Mouse (Mus musculus) gastrocnemius, postnatal 10 days (tissue): ENCODE results near the gene Fkbp8. TPM values are rescaled to one million over a fixed set of nuclear protein-coding genes. Genes with fewer than 3 reads are reported as not detected.
A peak's percentile ranks its signal among the peaks of the same experiment; 100 is the strongest.
"Not testable (repeated sequence)": the region's sequence is repeated elsewhere in the genome, so short reads cannot be mapped to it uniquely, and the experiment has no call there.

ENCODE experiments used
- DNase-seq: peaks from one replicate; pipeline ENCODE4 v3.0.0; 2021; ENCODE audit warnings: mixed read lengths
- total RNA-seq, 2 experiments: library from RNA; stranded (reverse); gene quantifications; 2 replicates each; pipeline ENCODE4 v1.2.3; 2021

The Fkbp8 gene
- total RNA-seq, 2 experiments from 2014 or later, result 135 to 145 TPM

GRCm38 (mm10) chr8:70501820-70502529 is 25.5 kb upstream of the Fkbp8 start:
- DNase-seq, result peak; percentile 72

- DNase-seq, result no peak
Observed at GRCm38 (mm10) chr8:70502540-70502939, 25.0 kb upstream of the Fkbp8 start.

- peak; percentile 83 for DNase-seq
Observed at GRCm38 (mm10) chr8:70503062-70503750, 24.3 kb upstream of the Fkbp8 start.

GRCm38 (mm10) chr8:70504291-70504716 is 23.2 kb upstream of the Fkbp8 start:
- peak; percentile 82 for DNase-seq

- peak; percentile 84 for DNase-seq
Observed at GRCm38 (mm10) chr8:70504851-70505250, 22.7 kb upstream of the Fkbp8 start.

GRCm38 (mm10) chr8:70505698-70506327 is 21.7 kb upstream of the Fkbp8 start:
- no peak for DNase-seq

GRCm38 (mm10) chr8:70506328-70507026 is 21.0 kb upstream of the Fkbp8 start, which contains the start of gene Rex1bd:
Rex1bd (minus strand) TSS chr8:70506752.
- peak; percentile 96 for DNase-seq

- no peak for DNase-seq
Observed at GRCm38 (mm10) chr8:70507027-70507393, 20.5 kb upstream of the Fkbp8 start.

- DNase-seq, result no peak
Observed at GRCm38 (mm10) chr8:70509281-70509952, 18.1 kb upstream of the Fkbp8 start.

- peak; percentile 96 for DNase-seq
Observed at GRCm38 (mm10) chr8:70510228-70510915, 17.2 kb upstream of the Fkbp8 start, which contains the start of gene Uba52. Uba52 (minus strand) TSS chr8:70510801.

- DNase-seq, result not testable (repeated sequence)
Observed at GRCm38 (mm10) chr8:70511174-70511573, 16.4 kb upstream of the Fkbp8 start.

GRCm38 (mm10) chr8:70511770-70512169 is 15.8 kb upstream of the Fkbp8 start:
- no peak for DNase-seq

GRCm38 (mm10) chr8:70512253-70512903 is 15.1 kb upstream of the Fkbp8 start:
- no peak for DNase-seq

- DNase-seq, result no peak
Observed at GRCm38 (mm10) chr8:70513441-70513840, 14.1 kb upstream of the Fkbp8 start.

- DNase-seq, result no peak
Observed at GRCm38 (mm10) chr8:70517940-70518643, 9.4 kb upstream of the Fkbp8 start.

GRCm38 (mm10) chr8:70519043-70519442 is 8.5 kb upstream of the Fkbp8 start:
- DNase-seq, result no peak

GRCm38 (mm10) chr8:70519606-70520005 is 7.9 kb upstream of the Fkbp8 start:
- DNase-seq, result no peak

- DNase-seq, result peak; percentile 92
Observed at GRCm38 (mm10) chr8:70522592-70523403, 4.7 kb upstream of the Fkbp8 start.

- no peak for DNase-seq
Observed at GRCm38 (mm10) chr8:70527111-70527511, 413 bp upstream of the Fkbp8 start.
